Mouse (Mus musculus): Measurements from ENCODE around the gene Cfap69.
"Not testable (repeated sequence)": the region's sequence is repeated elsewhere in the genome, so short reads cannot be mapped to it uniquely, and the experiment has no call there.

The Cfap69 gene

DNA sequence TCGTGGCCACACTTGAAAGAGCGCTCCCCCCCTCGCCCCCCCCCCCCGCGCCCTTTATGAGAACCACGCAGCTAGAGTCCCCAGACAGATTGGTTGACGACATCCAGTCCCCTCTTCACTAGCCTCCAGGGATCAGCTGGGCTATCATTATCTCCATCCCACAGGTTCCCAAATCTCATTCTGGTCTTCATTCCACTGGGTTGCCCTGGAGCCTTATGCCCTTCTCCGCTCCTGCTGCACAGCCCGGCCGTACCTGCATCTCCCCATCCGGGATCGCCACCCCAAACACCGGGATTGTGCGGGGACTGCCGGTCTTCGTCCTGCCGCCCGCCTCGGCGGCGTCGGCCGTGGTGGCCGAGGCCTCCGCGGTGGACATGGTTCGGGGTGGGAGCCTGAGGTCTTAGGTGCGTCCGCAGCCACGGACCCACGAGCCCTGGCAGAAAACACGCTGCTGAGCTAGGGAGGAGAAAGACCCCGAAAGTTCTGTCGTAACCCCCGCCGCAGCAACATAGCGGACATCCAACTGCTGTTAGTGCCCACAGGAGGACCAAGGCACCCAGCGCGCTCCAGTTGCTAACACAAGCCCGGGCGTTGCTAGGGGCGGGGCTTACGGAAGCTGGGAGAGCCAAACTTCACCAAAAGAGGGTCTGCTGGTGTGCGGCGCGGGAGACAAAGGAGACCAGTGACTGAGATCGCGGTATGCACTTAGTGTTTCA, at the start of gene Cfap69:
Cfap69 (minus strand) TSS at position 585 of the 716 bp plus-strand sequence.
- DNase-seq (ENCODE audit: low spot score): peak; percentile 81

DNA sequence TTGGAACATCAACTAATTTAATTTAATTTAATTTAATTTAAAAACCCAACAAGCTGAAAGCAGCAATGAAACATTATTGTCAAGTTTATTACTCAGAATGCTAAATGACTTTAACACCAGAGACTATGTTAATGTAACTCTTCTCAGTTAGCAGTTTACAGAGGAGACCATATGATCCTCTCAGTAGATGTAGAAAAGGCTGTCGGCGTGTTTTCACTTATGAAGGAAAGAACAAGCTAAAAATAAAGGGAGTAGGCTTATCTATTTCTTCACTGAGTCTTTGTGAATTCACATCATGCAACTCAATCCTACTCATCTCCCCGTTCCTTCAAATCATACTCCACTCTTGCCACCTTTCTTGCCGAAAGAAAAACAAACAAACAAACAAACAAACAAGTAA, 47.0 kb upstream of the Cfap69 start:
- DNase-seq (ENCODE audit: low spot score): no peak

DNA sequence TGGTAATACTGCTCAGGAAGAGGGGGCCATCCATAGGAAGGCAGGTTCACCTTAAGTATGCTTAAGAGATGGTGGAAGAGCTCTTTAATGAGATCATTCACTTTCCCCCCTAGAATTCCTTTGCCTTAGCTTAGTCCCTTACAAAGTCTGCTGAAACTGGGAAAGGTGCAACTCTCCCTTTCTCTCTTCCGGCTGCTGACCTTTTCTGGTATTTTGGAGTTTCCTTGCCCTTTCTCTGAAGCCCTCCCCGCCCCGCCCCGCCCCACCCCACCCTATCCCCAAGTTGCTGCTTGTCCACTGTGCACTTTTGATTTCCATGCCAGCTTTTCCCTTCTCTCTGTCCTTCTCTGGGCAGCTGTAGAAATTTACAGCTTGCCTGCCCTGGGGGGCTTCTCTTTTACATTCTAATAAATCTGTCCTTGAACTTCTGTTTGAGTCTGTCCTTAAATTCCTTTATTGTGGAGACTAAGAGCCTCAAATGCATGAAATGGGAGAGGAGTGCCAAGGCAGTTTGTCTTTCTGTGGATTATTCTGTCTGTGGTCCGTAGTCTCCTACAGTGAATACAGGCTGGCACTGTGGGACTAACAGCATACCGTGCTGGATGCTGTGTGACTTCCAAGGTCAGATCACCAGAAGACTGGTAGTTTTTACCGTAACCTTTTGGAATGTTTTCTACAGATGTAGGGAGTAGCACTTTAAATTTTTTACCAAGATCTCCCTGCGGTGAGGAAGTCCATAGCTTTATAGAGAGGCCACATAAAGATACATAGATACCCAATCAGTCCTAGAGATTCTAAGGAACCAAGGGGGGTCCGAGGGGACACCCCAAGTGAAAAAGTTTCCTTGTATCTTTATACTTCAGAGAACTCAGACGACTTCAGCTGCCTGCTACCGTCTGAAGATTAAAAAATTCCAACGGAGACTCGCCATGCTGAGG, 43.6 kb upstream of the Cfap69 start:
- no peak for DNase-seq (ENCODE audit: low spot score)

DNA sequence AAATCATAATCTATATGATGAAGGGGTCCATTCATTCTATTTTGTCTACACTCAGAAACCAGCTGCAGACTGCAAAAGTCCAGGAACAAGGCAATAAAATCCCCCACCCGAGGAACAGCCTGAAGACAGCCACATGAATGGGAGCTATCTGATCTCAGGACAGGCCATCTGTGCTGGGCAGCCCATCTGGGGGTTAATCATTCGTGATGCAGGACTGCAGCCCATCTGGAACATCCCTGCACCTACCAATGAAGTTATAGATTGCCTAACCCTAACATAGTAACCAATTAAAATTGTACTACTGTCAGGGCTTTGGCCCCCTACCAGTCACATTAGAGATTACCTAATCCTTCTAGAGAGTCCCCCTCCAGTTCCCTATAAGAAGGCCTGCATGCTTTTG, 41.0 kb upstream of the Cfap69 start:
- DNase-seq (ENCODE audit: low spot score): no peak

DNA sequence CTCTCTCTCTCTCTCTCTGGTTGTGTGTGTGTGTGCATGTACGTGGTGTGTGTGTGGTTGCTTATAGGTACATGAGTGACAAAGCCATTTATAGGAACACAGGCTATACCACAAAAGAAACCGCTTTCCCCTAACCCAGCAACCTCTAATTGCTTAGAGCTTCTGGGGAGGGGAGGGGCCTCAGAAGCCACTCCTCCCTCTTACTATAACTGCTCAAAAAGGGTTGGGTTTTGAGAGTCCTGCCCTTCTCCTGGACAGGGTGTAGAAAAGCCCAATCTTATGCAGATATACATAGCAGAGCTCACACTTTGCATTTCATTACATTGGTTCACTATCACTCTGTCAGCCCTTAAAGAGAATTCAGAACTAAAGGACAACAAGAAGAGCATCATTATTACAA, 36.3 kb upstream of the Cfap69 start:
- no peak for DNase-seq (ENCODE audit: low spot score)

DNA sequence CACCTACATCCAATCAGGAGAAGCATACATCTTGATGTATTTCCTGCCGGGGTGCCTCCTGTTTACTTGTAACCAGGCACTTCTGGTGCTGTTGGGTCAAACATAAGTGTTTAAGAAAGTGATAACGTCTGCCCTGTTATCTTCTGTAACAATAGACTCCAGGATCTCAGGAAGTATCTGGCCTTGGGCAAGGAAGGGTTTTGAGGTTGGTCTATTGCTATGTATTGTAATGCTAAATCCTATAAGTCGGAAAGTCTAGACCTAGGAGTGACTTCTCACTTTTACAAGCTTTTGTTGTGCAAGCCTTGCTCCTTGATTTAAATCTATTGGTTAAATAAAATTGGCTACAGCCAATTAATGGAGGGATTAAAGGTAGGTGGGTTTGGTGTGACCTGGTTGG, 34.8 kb upstream of the Cfap69 start:
- DNase-seq (ENCODE audit: low spot score): no peak

DNA sequence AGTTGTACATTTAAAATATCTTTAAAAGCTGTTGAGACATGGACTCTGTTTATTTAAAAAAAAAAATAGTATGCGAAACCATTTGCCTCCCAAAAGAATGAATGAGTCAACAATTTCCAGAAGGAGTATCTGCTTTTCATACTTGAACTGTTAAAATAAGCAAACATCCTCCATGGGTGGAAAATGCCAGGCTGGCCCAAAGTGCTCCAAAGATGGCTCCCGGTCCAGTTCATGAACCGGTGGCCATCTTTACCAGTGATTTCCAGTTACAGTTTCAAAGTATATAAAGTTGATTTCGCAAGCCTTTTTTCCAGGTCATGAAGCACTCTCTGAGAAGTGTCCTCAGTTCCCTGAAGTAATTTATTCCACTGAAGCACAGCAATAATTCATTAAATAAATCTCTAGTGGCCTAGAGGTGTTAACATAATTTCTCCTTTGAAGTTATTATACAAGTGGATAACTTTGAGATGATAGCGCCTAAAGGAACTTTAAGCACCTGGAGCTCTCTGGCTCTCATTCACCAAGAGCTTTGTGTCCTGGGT, 31.4 kb upstream of the Cfap69 start:
- DNase-seq (ENCODE audit: low spot score): no peak

DNA sequence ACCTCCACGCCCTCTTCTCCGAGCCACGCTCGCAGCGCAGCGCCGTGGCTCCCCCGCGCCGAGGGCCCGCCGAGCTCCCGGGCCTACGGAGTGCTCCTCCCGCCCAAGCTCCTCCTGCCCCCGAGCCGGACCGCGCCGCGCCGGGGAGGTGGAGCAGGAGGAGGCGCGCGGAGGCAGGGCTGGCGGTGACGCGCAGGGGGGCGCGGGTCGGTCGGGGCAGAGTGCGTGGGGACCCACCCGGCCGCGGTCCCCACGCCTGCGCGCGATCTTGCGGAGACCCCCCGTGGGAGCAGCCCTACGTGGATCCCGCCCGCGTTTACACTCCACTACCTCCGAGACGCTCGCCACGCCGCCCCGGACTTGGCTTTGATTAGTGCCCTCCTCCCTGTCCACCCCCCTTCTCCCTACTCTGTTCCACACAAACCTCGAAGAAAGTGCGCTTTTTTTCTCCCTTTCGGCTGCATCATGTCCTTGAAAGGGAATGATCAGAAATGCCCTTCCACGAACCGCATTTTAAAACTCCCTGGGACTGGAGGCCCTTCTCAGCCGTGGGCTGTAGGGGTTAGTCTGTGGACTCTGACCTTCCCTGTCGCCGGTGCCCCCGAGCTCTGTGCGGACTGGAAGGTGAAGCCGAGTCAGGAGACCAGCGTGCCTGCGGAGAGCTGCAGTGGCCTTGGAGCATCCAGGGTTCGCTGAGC, 30.1 kb upstream of the Cfap69 start, which contains the start of gene Steap2:
Steap2 (minus strand) TSS at position 623 of the 698 bp plus-strand sequence.
- no peak for DNase-seq (ENCODE audit: low spot score)

DNA sequence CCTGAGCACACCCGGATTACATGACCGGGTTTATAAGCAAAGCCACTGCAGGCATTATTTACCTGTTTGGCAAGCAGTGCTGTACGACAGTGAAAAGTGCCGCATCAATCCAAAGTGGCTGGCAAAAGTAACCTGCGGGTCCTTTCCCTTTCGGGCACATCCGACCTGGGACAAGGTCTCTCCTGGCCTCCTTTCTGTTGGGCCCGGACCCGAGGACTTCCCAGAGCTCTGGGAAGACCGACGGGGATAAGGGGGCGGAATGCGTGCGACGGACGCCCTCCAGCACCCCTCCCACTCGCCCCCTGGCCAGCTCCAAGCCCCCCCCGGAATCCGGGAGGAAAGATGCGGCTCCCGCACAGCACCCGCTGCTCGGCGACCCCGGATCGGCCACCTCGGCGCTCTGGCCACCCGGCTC, 29.5 kb upstream of the Cfap69 start:
- no peak for DNase-seq (ENCODE audit: low spot score)

DNA sequence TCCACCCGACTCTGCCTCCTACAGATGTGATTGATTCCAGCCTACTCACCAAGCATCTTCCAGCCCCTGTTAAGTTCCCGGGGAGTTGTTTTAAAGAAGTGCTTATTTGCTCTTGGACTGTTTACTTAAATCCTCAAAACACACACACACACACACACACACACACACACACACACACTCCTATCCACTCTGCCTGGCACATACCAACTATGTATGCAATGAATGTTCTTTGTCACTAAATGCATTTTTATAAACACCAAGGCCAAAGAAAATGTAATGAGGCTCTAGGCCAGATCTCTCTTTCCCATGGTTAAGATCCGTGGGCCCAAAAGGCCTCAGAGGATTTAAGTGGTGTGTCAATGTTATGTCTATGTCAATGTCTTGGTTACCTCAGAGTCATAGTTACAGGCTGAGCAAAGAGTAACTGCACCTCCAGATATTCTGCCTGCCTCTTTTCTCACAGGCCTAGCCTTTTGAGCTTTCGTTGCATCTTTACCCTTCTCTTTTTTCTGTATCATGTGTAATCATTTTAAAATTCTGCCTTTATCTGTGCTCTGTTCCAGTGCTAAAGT, 28.2 kb upstream of the Cfap69 start:
- DNase-seq (ENCODE audit: low spot score): no peak

DNA sequence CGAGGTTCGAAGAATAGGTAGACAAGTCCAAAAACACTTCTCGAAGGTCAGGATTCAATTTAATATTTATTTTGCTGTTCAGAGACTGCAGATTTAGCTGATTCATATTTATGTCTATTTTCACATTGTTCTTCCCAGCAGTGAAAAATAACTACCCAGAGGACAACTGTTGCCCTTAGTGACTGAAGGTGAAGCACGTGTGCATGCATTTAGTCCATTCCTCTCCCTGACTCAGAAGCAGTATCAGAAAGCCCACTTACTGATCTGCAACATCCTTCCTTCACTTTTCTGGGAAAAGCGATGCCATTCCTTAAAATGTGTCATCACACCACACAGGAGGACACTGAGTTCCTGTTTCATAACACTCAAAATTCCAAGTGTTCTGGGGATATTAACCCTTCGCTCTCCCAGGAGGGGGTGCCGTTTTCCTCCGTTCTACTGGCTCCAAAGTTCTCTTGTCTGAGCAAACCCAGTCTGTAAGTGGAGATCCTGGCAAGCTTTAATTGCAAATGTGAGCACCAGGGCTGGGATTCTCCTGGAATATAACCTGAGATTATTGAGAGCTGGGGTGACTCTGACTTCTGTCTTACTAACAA, 25.0 kb upstream of the Cfap69 start:
- DNase-seq (ENCODE audit: low spot score): no peak

DNA sequence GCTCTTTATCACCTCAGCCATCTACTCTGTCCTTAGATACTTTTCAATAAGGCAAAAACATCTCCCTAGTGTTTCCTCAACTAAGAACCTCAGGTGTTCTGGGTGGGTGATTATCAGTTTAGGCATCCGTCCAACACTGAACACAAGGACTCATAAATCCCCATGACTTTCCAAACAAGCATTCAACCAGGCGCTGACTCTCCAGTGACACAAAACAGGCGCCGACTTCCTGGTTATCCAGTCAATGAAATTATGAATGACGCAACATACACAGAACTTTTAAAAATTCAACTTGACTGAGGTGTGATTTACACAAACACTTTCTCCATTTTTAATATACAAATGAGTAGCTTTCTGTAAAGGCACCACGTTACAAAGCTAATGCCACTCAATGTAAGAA, 24.2 kb upstream of the Cfap69 start:
- no peak for DNase-seq (ENCODE audit: low spot score)

DNA sequence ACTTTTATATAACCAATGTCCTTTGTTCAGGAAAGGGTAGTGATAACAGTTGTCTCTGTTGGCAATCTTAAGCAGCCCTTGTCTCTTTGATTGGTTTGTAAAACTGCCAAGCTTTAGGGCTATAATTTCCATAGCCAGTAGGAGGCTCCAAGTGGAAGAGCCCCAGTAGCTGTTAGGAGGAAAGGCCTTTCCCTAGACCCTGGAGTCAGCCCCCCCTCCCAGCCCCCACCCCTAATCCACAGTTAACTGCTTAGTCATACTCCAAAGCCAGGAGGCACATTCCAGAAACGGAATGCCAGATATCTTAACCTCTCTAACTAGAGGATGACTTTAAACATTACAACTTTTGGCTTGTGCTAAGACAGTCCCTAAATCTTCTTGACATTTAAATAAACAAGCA, 22.9 kb upstream of the Cfap69 start:
- no peak for DNase-seq (ENCODE audit: low spot score)

DNA sequence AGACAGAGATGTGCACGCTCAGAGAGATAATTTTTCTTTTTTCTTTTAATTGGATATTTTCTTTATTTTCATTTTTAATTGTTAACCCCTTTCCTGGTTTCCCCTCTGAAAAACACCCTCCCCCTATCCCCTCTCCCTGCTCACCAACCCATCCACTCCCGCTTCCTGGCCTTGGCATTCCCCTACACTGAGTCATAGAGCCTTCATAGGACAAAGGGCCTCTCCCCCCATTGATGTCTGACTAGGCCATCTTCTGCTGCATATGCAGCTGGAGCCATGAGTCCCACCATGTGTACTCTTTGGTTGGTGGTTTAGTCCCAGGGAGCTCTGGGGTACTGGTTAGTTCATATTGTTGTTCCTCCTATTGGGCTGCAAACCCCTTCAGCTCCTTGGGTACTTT, 20.9 kb upstream of the Cfap69 start:
- not testable (repeated sequence) for DNase-seq (ENCODE audit: low spot score)

DNA sequence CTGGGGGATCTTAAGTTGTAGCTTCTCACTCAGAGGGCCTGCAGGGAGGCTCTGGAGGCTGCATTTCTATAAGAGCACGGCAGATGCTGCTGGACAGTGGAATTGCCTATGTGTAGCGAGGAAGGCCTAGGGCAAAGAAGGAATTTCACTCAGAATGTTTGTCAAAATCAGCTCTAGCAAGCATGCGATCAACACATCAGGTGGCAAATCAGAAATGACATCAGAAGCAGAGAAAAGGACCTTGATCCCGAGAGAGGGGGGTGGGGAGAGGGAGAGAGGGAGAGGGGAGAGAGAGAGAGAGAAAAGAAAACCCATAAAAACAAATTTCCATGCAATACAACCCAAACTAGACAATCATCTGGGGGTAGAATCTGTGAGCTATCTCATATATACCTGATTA, 19.3 kb upstream of the Cfap69 start:
- DNase-seq (ENCODE audit: low spot score): no peak

DNA sequence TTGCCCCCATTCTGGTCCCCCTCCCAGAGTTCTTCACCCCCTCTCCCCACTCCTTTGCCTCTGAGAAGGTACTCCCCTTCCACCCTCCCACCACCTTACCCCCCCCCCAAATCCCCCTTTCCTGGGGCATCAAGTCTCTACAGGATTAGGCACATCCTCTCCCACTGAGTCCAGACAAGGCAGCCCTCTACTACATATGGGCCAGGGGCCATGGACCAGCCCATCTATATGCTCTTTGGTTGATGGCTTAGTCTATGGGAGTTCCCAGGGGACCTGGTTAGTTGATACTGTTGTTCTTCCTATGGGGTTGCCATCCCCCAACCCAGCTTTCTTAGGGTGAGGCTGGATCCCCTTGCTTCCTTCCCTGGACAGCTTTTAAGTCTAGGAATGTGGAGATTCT, 15.4 kb upstream of the Cfap69 start:
- DNase-seq (ENCODE audit: low spot score): no peak

DNA sequence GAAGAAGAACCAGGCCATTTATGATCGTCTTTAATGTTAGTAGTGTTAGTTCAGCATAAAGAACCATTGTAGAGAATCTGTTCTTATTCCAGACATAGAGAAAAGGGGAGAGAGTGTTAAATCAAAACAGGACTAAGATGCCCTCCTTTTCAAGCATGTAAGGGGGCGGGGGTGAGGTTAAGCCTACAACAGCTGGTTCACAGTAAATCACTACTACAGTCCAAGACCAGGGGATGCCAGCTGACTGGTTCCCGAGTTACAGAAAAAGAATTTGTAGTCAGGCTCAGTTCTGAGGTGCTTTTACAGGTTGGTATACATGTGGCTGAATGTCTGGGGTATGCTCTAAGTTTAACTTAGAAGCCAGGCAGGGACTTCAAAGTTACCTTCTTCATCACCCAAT, 12.0 kb upstream of the Cfap69 start:
- DNase-seq (ENCODE audit: low spot score): no peak

DNA sequence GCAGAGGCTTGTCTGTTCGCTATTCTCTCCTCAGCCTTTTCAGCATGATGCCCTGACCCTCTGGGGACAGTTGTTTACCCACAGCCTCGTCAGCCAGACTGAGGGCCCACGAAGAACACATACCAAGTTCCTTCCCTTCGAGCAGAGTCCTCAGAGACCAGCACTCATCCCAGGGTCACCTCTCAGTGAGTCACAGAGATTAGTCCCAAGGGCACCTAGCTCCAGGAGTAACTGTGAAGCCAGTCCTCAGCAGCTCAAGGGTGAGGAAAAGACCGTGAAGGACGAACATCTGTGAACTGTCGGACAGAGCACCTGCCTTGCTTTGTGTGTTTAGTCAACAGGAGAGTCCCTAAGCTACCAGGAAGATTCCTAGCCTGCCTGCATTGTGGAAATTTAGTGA, 4.9 kb upstream of the Cfap69 start:
- DNase-seq (ENCODE audit: low spot score): no peak

DNA sequence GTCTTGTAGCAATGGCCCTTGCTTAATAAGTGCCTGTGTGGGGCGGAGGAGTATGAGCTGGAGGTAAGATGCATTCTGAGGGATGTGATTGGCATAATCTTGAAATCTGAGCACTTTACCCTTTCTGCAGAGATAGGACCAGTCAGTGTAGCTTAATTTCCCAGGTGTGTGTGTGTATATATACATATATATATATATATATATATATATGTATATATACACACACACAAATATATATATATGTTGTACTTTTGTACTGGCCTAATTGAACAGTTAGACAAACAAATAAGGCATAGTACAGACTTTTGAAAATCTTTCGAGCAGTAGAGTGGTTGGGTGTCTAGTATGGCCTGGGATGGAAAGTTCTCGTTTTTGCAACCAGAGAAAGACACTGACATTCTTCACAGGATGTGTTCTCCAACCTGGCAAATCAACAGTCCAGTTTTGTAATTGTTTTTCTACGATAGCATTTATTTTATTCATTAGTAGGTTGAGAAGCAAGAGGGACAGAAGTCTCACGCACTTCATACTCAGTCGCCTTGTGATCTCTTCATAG, 410 bp upstream of the Cfap69 start:
- no peak for DNase-seq (ENCODE audit: low spot score)

DNA sequence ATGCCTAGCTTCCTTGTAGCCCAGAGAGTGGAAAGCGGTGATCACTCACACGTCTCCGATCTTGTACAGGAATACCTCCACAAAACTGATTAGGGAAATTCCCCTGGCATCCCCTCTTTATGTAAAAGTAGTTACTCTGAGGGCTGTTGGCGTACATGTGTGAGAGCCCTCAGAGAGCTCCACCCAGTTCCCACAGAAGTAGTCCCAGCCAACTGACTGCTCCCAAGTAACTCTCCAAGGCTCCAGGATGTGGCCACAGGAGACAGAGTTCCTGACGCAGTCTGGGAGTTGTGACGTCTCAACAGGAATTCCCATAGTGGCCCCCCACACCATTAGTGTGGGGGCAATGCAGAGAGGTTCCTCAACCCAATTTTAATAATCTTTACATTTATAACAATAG, 982 bp downstream of the Cfap69 start:
- DNase-seq (ENCODE audit: low spot score): no peak

DNA sequence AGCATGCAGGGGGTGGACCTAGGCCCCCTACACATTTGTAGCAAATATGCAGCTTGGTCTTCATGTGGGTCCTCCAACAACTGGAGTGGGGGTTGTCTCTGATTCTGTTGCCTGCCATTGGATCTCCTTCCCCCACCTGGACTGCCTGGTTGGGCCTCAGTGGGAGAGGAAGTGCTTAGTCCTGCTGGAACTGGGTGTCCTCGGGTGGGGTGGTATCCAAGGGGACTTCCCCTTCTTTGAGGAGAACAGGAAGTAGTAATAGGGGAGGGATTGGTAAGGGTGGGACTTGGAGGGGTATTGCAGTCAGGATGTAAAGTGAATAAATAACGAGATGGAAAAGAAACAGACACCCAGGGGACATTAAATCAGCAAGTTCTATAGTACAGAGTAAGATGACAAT, 5.4 kb downstream of the Cfap69 start:
- DNase-seq (ENCODE audit: low spot score): no peak

All from left cerebral cortex, adult 11 months (tissue).